Mouse (Mus musculus) liver, embryonic 14.5 days (tissue): ENCODE results near the gene Dennd6b. TPM values are rescaled to one million over a fixed set of nuclear protein-coding genes. Genes with fewer than 3 reads are reported as not detected.
A peak's percentile ranks its signal among the peaks of the same experiment; 100 is the strongest.

Source experiments
- ATAC-seq: fragments of 200-750 bp; cut with Nextera tagmentation; 2 replicates; pipeline ENCODE4 v1.8.0; 2017; ENCODE audit warnings: moderate number of reproducible peaks, mild to moderate bottlenecking, moderate library complexity; ENCODE audit not compliant: insufficient read depth
- DNase-seq, 3 experiments: peaks; one replicate each; pipeline ENCODE4 v3.0.0-alpha.2; 2012 to 2013; ENCODE audit warnings: low read depth in 3 of 3, low spot score in 3 of 3
- H3K27ac ChIP-seq: fragments of 300-500 bp; sonication (generic); 2 replicates; pipeline ENCODE4 v1.5.1; 2014; ENCODE audit warnings: moderate library complexity, mild to moderate bottlenecking, control low read depth, inconsistent platforms
- H3K27me3 ChIP-seq: fragments of 300-500 bp; sonication (generic); 2 replicates; pipeline ENCODE4 v1.6.1; 2014; ENCODE audit warnings: mild to moderate bottlenecking, low read length, moderate library complexity; ENCODE audit not compliant: control insufficient read depth, insufficient read depth
- H3K36me3 ChIP-seq: fragments of 300-500 bp; sonication (generic); replicated peaks from 2 replicates; pipeline ENCODE4 v1.6.1; 2014; ENCODE audit warnings: low read depth; ENCODE audit not compliant: control insufficient read depth, insufficient read depth
- H3K4me1 ChIP-seq, 2 experiments: fragments of 200-500 bp in 1 of 2; fragments of 300-500 bp in 1 of 2; sonication (generic) in 1 of 2; replicated peaks; 2 replicates each; pipeline ENCODE4 v1.6.1; 2012 to 2014; ENCODE audit warnings: antibody characterized with exemption in 1 of 2, inconsistent platforms in 1 of 2, low read length in 1 of 2; ENCODE audit not compliant: control insufficient read depth in 2 of 2, insufficient read depth in 2 of 2
- H3K4me2 ChIP-seq: fragments of 300-500 bp; sonication (generic); 2 replicates; pipeline ENCODE4 v1.6.1; 2014; ENCODE audit warnings: low read depth, mild to moderate bottlenecking, control low read depth, moderate library complexity
- H3K4me3 ChIP-seq, 2 experiments: fragments of 200-500 bp in 1 of 2; fragments of 300-500 bp in 1 of 2; sonication (generic) in 1 of 2; 2 replicates each; pipeline ENCODE4 v1.5.1; 2012 to 2014; ENCODE audit warnings: low read depth in 2 of 2, low read length in 2 of 2, mild to moderate bottlenecking in 2 of 2, control low read depth in 1 of 2, inconsistent platforms in 1 of 2, moderate library complexity in 1 of 2; ENCODE audit not compliant: insufficient read depth in 1 of 2
- H3K9ac ChIP-seq: fragments of 300-500 bp; sonication (generic); replicated peaks from 2 replicates; pipeline ENCODE4 v1.6.1; 2014; ENCODE audit warnings: mild to moderate bottlenecking, control low read depth, moderate library complexity
- H3K9me3 ChIP-seq: fragments of 300-500 bp; sonication (generic); 2 replicates; pipeline ENCODE4 v1.6.1; 2016; ENCODE audit warnings: low read length, mixed read lengths; ENCODE audit not compliant: control insufficient read depth
- CTCF ChIP-seq: IDR thresholded peaks from 2 replicates; pipeline ENCODE4 v1.5.1; 2016; ENCODE audit warnings: antibody characterized with exemption, low read depth, control low read depth
- EP300 ChIP-seq: IDR thresholded peaks from 2 replicates; pipeline ENCODE4 v1.6.1; 2016; ENCODE audit warnings: antibody characterized with exemption, low read depth
- WGBS: fragments of 180-500 bp; shearing (Covaris S2); extraction: QIAGEN DNeasy Blood & Tissue Kit; methylation state at CpG from one replicate; pipeline ENCODE4 v1.1.7; 2014; ENCODE audit not compliant: insufficient replicate concordance; 5-methylcytosine and 5-hydroxymethylcytosine counted together
- polyA plus RNA-seq, 2 experiments: library from polyadenylated mRNA; depleted of rRNA in 1 of 2; stranded (reverse) in 1 of 2; unstranded in 1 of 2; fragments of >200 nt; fragmentation: Nextera tagmentation in 1 of 2; extraction: Ambion mirVana in 1 of 2; gene quantifications; 2 replicates each; pipeline versions ENCODE4 v1.2.1 to v1.2.3; 2012 to 2014

Dennd6b gene
- polyA plus RNA-seq, 2 experiments, result 1.6 to 4.5 TPM

DNA sequence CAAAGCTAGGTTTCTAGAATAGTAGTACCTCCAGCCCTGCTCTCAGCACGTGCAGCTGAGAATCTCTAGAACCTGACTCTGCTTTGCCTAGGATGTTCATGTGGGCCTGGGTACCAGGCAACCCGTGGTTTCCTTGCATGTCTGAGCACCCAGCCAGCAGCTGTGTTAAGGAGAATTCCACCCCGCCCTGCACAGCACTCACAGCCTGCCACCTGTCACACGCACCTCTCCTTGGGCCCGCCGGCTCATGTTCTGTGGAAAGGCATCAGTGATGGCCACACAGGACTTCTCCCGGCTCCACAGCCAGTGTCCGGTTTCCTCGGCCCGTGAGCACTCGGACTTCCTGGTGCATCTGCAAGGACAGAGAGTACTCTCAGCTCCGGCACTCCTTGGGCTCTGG, 30.8 kb downstream of the Dennd6b start:
- Histone ChIP-seq H3K4me2 (no peak overlapping the region), H3K4me1 (0 out of 4 replicates have a peak, but pooled peaks cover 0 to 3% of the 10 kb centered on the region in 2 experiments), H3K9ac (no peak overlapping the region), H3K4me3 (no peak overlapping the region), H3K9me3 (no peaks in the 10 kb centered on the region), H3K27ac (no peak overlapping the region), H3K27me3 (no peaks in the 10 kb centered on the region), H3K36me3 (no peaks in the 10 kb centered on the region; the same call in 1 of the 2 replicates)
- TF ChIP-seq EP300 (no peak), CTCF (no peak)
- ATAC-seq, result no peak
- no peak for DNase-seq
- 74% methylated on average over 12 of the region's 12 CpGs for WGBS

DNA sequence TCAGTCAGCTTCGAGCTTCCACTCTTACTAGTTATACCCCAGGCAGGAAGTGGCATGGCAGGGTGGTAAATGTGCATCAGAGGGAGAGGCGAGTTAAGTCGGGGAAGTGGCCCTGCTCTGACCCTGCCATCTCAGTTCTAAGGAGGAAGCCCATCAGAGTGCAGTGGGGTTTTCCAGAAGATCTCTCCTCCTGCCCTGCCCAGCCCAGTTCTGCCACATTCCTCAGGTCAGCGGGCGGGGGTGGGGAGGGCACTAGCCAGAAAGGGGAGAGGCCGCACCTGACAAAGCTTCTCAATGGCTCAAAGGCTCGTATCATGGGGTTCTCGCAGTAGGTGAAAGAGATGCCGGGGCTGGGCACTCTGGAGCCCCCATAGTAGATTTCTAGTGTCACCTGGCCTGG, 34.9 kb downstream of the Dennd6b start:
- Histone ChIP-seq H3K27me3 (no peaks in the 10 kb centered on the region), H3K4me2 (no peak overlapping the region), H3K9ac (no peak overlapping the region), H3K36me3 (no peaks in the 10 kb centered on the region; the same call in 1 of the 2 replicates), H3K27ac (no peak overlapping the region), H3K9me3 (no peaks in the 10 kb centered on the region), H3K4me3 (no peak overlapping the region), H3K4me1 (no peaks in the 10 kb centered on the region)
- WGBS, result 72% methylated on average over 9 of the region's 9 CpGs
- ATAC-seq, result no peak
- no peak for TF ChIP-seq CTCF
- TF ChIP-seq EP300, result no peak
- DNase-seq, result no peak

DNA sequence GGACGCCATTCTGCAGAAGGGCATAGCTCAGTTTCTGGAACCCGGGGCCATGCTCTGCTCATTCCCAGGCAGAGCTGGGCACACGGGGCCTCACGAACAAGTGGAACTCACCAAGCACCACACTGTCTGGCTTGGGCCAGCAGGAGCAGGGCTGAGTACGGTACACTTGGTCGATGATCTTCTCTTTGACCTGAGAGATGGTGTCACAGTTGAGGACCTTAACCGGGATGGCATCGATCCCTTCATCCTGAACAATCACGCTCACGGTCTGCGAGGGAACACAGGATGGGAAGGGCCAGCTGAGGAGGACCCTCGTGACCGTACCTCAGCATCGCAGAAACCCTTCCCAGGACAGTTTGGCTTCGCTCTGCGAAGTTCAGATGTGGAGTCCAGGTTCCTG, 37.8 kb downstream of the Dennd6b start:
- H3K4me2 ChIP-seq, result no peak overlapping the region
- no peaks in the 10 kb centered on the region for H3K4me1 ChIP-seq
- no peak for TF ChIP-seq CTCF
- TF ChIP-seq EP300, result no peak
- no peak overlapping the region for H3K4me3 ChIP-seq
- no peak overlapping the region for H3K9ac ChIP-seq
- no peaks in the 10 kb centered on the region; the same call in 1 of the 2 replicates for H3K36me3 ChIP-seq
- WGBS, result 81% methylated on average over 16 of the region's 16 CpGs
- ATAC-seq, result no peak
- H3K27ac ChIP-seq, result no peak overlapping the region
- no peaks in the 10 kb centered on the region for H3K27me3 ChIP-seq
- DNase-seq, result no peak
- H3K9me3 ChIP-seq, result no peaks in the 10 kb centered on the region

DNA sequence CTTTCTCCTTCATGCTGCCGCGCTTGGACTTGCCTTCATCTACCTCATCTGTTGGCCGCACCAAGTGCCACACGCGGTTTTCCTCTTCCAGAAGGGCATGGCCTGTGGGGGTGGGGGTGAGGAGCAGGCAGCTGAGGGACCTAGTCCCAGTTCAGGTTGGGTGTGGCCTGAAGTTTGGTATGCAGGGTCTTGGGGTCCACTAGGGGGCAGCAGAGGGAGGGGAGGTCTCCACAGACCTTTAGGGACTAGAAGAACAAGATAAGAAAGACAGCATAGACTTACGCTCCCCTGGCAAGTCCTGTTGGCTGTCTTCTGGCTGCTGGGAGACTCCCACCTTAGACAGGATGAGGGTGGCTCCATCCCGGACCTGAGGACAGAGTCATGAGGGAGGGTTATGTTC, 38.3 kb downstream of the Dennd6b start:
- Histone ChIP-seq H3K36me3 (no peaks in the 10 kb centered on the region; the same call in 1 of the 2 replicates), H3K27me3 (no peaks in the 10 kb centered on the region), H3K9ac (no peak overlapping the region), H3K4me2 (no peak overlapping the region), H3K9me3 (no peaks in the 10 kb centered on the region), H3K27ac (no peak overlapping the region), H3K4me1 (no peaks in the 10 kb centered on the region), H3K4me3 (no peak overlapping the region)
- 44% methylated on average over 7 of the region's 7 CpGs for WGBS
- peak; percentile 85 for TF ChIP-seq CTCF
- TF ChIP-seq EP300, result no peak
- ATAC-seq, result peak; percentile 38; the same call in 1 of the 2 replicates
- DNase-seq, result peak in 2 of 3 experiments; percentile 53 to 60

DNA sequence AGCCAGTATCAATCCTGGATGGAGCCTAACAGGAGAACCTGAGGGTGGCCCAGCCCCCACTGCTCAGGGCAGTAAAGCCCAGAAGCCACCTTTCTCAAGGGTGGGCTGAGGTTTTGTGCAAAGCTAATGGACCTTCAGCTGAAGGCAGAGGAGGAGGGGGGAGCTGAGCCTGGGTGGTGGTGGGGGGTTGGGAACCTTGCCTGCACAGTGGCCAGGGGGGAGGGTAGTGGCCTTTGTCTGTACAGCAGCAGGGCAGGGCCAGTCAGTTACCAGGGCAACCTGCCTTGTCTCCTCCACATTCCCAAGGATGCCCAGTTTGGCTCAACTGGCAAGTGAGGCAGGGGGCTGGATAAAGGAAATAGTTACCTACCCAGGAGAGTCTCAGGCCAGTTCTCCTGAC, 44.0 kb downstream of the Dennd6b start:
- Histone ChIP-seq H3K27ac (no peak overlapping the region), H3K27me3 (peaks cover 35% of the 10 kb centered on the region), H3K4me3 (no peak overlapping the region), H3K36me3 (no peaks in the 10 kb centered on the region; the same call in 1 of the 2 replicates), H3K9ac (no peak overlapping the region), H3K4me2 (no peak overlapping the region), H3K9me3 (no peaks in the 10 kb centered on the region), H3K4me1 (no peaks in the 10 kb centered on the region; a peak in 1 of 4 replicates)
- TF ChIP-seq EP300, result no peak
- no peak for TF ChIP-seq CTCF
- DNase-seq (no peak), ATAC-seq (no peak)
